Mouse (Mus musculus) skeletal muscle tissue, adult 2 months (tissue): Measurements from ENCODE around the gene Olfr827.

Experiments
- DNase-seq: peaks from one replicate; pipeline ENCODE4 v3.0.0-alpha.2; 2012; ENCODE audit warnings: low read depth, low spot score

Gene Olfr827

DNA sequence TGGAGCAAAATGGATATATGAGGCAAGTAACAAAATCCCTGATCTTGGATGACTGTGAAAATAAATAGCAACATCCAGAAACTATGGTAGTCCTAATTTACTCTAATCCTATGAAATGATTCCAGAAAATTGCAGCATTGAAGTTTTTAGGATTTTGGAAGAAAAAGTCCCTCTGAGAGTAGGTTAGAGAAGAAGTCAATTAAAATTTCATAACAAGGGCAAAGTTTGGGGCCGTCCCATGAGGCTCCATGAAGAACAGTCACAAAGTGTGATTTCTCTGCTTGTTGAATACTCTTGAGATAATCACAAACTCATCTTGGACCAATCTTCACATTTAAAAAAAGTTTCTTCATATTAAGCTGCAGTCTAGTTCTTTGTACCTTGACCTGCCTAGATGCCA, at the start of gene Olfr827:
Olfr827 (minus strand) TSS at position 101 of the 400 bp plus-strand sequence.
- no peak for DNase-seq

DNA sequence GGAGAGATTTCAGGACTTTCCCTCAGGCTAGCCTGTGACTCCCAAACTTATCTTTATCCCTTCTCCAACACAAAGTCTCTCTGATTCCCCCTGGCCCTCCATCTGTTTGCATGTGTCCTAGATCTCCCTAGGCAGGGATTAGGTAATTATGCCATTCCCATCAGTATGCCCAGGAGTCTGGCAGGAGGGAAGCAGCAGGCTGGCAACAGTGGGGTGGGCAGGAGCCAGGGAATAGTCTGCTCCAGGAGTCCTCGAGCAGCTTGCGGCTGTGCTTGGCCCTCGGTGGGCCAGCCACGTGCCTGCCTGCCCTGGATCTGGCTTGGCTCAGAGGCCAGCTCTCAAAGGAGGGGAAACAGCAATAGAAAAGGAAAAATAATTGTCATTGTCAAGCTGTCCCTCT, 49.0 kb upstream of the Olfr827 start:
- DNase-seq = no peak

DNA sequence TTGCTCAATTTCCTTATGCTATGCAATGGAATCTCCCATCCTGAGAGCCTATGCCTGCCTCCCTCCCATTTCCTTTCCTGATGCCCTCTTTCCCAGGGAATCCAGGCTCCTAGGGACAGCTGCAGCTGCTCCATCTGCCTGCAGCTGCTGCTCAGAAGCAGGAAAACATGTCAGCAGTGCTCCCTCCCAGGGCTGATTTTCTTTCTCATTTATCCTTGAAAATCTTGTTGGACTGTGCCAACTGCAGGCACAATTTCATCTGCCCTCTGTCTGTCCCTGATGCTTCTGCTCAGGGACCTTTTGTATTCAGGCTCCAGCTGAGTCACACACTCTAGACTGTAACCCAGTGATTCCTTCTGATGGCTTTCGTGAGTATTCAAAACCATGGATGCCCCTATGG, 45.3 kb upstream of the Olfr827 start:
- no peak for DNase-seq

DNA sequence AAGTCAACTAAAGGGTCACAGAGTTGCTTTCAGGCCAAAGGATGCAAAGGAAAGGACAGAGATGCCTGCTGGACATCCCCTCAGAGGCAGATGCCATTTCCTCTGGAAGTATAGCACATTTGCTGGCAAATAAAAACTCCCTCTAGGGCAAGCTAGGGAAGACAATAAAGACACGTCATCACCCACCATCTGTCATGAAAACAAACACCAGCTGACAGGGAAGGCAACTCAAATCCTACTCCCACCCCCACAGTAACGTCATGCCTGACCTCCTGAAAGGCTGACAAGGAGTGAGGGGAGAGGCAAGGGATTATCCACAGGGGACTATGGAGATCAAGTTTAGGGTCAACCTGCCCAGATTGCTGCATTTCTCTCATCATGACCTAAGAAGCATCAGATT, 30.1 kb upstream of the Olfr827 start:
- no peak for DNase-seq

DNA sequence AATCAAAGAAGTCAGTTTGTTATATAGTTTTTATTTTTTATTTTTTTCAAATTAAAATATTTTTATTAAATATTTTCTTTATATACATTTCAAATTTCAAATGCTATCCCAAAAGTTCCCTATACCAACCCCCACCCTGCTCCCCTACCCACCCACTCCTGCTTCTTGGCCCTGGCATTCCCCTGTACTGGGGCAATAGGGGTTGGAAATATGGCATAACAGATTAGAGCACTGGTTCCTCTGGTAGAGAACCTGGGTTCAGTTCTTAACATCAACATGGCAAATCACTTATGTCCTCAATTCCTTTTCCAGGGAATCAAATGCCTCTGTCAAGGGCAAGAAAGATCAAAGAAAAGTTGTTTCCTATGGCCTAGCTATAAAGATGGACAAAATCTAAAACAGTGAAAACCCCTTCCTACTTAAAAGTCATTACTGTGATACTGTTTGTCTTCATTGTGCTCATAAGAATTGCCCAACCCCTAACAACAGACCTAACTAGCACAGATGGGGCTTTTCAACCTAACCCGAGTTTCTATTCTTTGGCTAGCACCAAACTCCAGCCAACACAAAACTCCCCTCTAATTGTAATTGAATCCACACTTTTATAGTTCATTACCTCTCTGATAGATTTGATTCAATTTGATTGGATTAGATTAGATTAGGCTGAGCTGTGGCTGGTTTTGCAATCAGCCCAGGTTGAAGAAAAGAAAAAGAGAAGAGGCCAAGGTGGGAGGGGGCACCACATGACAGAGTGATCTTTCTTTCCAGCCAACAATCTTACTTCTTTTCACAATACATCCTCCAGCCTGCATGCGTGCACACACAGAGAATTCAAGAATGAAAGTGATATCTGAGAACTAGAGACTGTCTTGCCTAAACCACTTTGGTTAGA, 24.4 kb upstream of the Olfr827 start:
- DNase-seq = no peak

DNA sequence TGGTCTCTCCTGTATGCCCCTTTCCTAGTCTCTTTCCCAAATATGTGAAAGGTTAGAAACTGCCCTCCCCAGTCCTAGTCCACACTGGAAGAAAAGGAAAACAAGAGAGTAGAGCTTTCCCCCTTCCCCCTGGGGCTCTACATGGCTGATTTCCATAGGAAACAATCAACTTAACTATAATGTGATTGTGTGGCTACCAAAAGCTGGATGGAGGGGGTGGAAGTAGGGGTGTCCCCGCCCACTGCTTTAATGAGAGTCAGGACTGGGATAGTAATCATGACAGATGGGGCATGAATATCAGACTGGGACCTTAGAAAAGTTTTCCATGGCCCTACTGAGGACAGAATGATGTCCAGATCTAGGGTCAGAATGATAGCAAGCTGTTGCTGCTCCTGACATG, 20.4 kb upstream of the Olfr827 start:
- DNase-seq = no peak

DNA sequence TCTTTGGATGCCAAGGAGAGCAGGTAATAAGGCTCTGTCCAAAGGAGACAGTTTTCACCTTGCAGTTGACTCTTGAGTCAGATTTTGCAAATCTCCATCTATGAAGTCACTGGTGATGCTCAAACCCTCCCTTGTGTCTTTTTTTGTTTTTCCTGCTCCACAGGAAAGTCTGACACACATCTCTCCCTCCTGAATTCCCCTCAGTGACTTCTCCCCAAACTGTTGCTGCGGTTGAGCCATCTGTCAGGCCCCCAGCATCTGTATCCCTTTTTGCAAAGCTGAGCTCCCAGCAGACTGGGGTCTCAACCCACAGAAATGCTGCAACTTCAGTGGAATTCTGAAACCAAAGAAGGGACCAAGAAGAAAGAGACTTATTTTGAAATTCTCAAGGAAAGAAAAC, 17.9 kb upstream of the Olfr827 start:
- DNase-seq = no peak

DNA sequence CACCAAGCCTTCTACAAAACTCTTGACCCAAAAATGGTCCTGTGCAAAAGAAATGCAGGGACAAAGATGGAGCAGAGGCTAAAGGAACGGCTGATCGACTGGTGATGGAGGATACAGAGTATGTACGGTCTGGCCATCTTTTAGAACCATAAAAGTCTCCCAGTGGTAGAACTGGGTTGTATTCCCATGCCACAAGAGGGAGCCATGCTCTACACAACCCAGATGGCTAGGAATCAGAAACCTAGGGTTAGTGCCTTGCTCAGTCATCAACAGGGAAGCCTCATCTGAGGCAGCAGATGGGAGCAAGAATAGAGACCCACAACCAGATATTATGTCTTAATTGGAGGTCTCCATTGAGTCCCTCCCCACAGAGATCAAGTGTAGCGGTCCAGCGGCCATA, 15.4 kb upstream of the Olfr827 start:
- no peak for DNase-seq

DNA sequence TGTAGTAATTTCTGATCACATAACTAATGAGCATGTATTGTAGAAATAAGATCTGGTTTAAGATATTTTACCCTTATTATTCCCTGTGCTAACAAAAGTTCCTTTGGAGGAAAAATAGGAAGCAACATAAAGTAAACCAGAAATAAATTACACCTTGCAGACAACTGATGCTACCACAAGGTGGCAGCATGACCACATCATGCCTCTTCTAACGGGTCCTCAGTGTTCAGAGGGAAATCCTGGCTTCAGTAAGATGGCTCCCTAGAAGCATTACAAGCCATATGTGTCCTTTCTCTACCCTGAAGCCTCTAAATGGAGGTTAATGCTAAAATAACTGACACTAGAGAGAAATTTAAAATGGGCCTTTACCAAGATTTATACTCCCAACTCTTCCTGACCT, 14.0 kb upstream of the Olfr827 start:
- peak; percentile 7 for DNase-seq

DNA sequence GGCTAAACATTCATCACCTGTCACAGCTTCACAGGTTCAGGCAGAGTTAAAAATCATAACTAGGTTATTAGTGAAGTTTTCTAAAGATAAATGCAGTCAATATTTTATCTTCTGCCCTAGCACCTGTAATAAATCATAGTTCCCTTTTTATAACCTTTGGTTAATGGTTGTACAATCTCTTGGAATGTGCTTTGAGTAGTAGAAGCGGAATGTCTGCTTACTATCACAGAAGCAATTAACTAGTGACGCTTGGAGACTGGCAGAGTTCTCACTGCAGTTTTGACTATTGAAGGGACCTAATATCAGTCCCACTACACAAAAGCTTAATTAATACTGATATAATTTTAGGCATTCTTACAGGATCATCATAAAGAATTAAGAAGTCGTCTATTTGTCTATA, 10.8 kb upstream of the Olfr827 start:
- no peak for DNase-seq

DNA sequence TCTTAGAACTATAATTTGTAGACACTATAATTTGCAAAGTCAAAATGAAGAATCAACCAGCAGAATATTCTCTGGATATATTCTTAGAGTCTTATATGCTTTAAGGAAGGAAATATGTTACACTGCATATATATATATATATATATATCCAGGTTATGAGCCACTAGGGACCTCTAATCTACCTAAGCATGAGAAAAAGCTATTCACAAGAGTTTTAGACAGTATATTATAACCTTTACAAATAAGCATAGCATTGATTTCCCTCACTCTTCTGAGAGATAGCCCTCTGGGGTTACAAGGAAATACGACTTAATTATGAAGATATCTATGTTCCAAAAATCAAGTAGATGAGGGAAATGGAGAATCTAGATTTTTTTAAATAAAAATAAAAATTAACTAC, 30.1 kb downstream of the Olfr827 start, which contains the start of gene Olfr826:
Olfr826 (minus strand) TSS at position 101 of the 400 bp plus-strand sequence.
- DNase-seq = no peak

DNA sequence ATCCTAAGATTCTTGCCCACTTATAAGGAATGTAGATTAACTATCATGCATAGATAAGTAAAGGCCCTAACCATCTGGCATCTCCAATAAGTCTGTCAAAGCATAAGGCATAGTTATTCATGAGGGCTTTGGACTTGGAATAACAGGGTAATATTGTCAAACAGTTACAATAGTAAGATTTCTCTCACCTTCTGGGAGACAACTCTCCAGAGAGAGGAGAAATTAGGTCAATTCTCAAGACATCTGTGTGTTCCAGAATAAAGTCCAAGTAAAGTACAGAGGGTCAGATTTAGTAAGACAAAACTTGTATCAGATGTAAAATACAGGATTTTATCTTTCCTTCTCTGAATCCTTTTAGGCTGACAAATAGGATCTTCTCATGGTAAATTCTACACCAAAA, 47.5 kb downstream of the Olfr827 start, which contains the start of gene Olfr825:
Olfr825 (minus strand) TSS at position 101 of the 400 bp plus-strand sequence.
- DNase-seq = no peak

DNA sequence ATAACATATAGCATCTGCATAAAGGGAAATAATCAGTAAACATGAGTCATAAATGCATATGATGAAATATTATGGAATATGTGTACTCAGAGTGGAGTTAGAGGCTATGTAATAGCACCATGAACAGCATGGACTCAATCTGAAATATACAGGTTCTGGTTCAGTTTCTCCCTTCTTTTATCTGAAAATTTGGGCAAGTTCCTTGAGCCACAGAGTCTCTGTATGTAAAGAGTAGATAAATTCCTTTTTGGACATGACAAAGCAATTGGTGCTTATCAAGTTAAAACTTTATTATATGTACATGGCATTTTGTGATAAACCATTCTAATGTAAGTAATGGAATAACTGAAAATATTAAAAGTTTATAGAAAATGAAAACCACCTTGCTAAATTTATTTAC, 49.0 kb downstream of the Olfr827 start:
- DNase-seq = no peak
